Mouse (Mus musculus) ovary, postnatal 14 days (tissue): ENCODE measurements at regions not wholly inside any gene's neighbourhood (a gene's known extent, or its start where the extent isn't known, plus 50 kb on each side); places are given as distances from the start of the nearest gene placed in this dataset.
"Not testable (repeated sequence)": the region's sequence is repeated elsewhere in the genome, so short reads cannot be mapped to it uniquely, and the experiment has no call there.

Experiments used
- DNase-seq: peaks from one replicate; pipeline ENCODE4 v3.0.0; 2022; ENCODE audit warnings: low spot score

DNA sequence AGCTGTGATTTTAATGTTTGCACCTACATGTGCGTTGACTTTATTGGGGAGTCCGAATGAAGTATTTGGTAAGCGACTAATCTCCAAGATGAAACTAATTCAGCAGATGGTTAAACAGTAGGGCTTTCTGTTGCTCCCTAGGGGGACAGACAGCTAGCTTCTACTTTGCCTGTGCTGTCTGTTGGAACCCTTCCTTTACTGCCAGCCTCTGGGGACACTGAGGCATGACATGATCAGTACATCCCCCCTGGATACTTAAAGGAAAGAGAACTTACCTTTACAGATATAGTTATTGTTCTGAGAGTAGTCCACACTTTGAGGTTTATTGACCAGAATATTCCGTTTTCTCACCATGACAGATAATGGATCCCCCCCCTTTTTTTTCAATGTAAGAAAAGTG lies 289.8 kb upstream of the Ift57 start:
- no peak for DNase-seq

DNA sequence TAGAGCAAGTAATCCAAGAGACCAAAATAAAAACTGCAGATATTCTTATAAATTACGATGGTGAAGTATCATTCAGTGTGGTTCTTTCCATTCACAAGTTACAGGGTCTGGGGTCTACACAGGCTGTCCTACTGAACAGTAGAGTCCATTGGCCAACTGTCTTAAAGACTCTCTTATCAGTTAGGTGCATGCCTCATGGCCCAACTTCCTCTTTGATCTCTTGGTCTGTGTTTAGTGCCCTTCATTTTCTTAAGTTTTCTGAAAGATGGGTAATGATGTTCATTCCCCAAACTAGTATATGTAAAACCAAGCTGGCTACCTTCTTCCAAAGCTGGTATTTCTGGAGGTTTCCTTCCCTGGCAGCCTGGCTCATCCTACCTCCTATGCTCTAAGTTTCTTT lies 268.7 kb upstream of the Ift57 start:
- DNase-seq, result no peak

DNA sequence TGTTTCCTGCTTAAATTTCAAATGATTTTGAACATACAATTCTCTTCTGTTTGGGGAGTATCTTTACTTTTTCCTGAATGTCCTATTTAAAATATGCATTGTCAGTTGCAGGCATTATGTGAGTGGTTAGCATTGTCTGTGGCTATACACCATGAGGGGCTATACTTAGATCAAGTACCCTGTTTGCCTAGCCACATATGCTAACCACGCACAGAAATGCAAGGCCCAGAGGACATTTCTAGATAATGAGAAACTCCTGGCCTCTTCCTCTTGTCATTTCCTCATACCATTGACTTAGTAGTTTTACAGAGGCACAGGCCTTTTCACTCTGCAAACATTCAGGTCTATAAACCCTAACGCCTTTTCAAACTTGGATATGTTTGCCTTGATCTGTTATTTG lies 267.1 kb upstream of the Ift57 start:
- DNase-seq, result no peak

- DNase-seq, result no peak
Measured at GRCm38 (mm10) chr16:49441225-49441624, 257.8 kb upstream of the Ift57 start.

GRCm38 (mm10) chr16:49447356-49447755 lies 251.7 kb upstream of the Ift57 start:
- DNase-seq, result not testable (repeated sequence)

DNA sequence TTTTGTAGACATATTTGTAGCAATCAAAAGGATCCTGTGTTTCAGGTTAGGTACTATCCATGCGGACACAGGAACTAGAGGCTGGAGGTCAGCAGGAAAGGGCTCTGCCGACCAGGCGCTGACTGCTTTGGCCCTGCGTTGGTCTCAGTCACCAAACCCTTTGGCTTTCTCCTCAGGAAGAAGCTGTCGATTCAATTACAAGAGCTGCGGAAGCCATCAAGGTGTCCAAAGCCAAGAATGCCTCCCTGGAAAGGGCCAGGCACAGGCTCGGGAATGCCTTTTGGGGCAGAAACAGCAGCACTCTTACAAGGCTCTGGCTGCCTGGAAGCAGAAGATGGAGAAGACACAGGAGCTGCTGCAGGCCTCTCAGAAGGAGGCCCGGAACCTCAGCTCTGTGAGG lies 205.2 kb upstream of the Ift57 start:
- no peak for DNase-seq

GRCm38 (mm10) chr16:49497521-49498010 lies 201.5 kb upstream of the Ift57 start:
- DNase-seq, result no peak

DNA sequence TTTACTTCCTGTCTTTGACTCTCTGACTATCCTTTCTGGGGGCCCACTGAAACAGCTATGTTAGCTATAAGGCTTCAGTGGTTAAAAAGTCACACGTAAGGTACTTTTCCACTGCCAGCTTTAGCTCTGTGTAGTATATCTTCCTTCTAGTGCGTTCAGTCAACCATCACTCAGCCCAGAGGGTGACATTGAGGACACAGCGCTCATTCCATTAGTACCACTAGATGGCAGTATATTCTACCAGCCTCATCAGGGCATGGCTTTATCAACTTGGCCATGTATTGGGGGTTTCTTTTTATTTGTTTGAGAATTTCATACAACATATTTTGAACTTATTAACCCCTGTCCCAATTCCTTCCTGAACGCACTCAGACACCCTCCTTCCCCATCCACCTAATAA lies 198.2 kb upstream of the Ift57 start:
- DNase-seq, result peak; percentile 5

DNA sequence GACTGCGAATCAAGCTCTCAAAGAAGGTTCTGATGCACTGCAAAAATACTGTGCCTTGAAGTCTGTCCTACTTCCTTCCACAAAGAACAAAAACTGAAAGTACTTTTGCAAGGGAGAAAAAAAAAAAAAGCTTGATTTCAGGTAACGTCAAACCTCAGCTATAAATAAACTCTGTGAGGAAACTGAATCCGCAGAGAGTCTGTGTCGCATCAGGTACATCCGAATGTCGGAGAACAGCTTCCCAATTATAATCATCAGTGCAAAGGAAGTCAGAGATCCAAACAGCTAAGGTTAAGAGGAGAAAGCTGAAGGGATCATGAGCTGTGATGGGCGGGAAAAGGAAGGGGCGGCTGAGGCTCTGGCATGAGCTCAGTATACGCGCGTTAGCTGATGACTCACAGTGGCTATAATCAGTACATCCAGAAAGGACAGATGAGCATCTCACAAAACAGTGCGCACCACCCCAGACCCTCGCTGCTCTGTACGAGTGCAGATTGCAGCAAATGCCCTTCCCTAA lies 195.1 kb upstream of the Ift57 start:
- no peak for DNase-seq

- no peak for DNase-seq
Measured at GRCm38 (mm10) chr16:49504669-49505068, 194.4 kb upstream of the Ift57 start.

DNA sequence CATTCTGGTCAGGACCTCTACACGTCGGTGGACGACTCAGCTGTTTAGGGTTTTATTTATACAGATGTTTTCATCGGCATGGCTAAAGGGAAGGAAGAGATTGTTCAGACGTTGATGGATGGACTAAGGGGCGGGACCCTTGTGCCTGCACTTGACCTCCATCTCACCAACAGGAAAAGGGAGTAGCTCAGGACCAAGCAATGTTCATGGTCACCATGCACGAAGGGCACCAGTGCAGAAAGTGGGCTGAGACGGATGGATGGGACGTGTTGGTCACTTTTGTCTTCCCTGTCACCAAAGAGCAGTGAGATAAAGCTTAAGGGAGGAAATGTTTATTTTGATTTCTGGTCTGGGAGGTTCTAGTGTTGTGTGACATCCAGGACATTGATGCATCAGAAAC lies 193.8 kb upstream of the Ift57 start:
- DNase-seq, result no peak

DNA sequence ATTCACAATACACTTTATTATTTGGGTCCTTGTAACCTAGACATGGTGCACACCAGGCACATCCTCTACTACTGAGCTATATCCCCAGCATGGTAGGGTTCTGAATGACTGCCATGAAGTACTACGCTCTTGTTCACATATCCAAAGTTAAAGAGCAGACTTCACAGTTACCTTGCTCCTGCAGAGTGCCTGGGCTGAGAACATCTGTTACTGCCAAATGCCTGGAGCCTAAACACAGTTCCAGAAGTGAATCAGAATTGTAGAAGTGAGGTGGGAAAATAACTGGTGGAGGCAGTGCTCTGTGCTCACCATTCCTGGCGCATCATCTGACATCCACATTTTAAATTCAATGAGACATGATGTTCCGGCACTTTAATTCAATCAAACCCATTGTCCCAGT lies 180.2 kb upstream of the Ift57 start:
- DNase-seq, result no peak

DNA sequence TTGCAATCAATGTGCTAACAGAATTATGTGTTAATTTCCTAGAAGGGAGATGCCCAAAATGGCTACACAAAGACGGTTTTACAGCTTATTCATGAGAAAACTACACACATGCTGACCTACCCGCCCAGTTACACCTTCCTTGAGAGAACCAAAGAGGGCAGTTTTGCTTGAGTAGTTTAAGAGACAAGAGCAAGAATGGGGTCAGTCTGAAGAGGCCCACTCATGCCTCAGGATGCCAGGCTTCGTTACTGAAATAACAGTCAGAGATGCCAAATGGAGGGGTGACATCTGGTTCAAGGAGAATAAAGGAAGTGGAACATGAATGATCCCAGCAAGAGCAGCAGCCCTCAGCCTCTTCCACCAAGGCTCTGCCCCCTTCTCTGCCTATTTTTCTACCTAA lies 178.6 kb upstream of the Ift57 start:
- no peak for DNase-seq

DNA sequence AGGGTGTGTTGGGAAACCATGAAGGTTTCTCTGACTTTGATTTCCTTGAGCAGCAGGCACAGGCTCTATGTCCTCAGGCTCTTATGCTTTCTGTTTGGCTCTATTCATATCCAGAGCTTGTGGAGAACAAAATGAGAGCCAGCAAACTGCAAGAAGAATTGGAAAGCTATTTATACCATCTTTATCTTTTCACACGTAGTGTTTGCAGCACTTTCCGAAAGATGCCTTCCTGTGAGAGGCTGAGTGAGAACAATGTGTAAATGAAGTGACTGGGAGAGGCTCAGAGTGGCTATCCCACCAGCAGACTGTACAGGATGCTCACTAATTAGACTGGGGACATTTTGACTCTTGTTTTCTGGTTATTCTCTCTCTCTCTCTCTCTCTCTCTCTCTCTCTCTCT lies 177.3 kb upstream of the Ift57 start:
- DNase-seq, result no peak

DNA sequence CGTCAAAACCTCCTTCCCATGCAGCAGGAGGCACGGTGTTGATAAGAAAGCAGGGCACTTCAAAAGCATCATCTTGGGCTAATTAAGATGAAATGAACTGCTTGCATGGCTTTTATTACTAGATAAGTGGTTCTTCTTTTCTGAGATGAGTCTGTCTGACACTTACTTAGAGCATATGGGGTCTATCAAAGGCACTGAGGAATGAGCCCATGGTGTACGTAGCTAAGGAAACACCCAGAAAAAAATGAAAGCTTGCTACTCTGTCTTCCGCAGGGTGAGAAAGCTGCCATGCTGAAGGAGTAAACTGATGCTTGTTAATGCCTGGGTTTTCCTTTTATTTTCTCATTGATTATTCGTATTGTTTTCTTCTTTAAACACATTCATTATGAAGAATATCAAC lies 176.5 kb upstream of the Ift57 start:
- no peak for DNase-seq

DNA sequence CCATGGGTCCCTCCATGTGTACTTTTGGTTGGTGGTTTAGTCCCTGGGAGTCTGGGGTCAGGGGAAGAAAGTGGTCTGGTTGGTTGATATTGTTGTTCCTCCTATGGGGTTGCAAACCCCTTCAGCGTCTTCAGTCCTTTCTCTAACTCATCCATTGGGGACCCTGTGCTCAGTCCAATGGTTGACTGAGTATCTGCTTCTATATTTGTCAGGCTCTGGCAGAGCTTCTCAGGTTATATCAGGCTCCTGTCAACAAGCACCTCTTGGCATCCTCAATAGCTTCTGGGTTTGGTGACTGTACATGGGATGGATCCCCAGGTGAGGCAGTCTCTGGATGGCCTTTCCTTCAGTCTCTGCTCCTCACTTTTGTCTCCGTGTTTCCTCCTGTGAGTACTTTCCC lies 170.4 kb upstream of the Ift57 start:
- not testable (repeated sequence) for DNase-seq

- no peak for DNase-seq
Measured at GRCm38 (mm10) chr16:49529060-49529459, 170.0 kb upstream of the Ift57 start.

- DNase-seq, result no peak
Measured at GRCm38 (mm10) chr16:49530051-49530450, 169.0 kb upstream of the Ift57 start.

DNA sequence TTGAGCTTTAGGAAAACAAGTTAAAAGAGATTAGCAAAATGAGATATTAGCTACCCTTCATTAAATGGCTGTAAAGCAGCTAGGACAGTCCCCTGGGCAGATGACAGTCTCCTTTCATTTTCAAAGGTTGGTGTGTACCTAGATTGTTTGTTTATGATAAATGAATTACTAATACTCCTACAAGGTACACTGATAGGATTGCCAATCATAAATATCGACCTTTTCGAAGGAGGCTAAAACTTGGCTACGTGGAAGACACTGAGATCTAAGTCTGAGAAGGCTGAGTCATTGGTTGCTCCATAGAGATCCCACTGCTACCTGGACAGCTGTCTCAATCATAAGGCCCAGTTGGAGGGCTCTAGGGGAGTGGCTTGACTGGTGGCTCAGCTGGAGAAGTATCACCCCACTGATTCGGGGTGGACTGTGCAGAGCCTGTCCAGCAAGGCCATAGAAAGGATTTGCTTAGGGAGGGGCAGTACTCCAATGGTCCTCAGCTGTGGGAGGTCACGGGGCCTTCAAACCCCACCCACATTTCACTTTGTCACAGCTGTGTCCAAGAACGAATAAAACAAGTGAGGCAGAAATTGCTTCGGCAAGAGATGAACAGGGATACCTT lies 166.9 kb upstream of the Ift57 start:
- no peak for DNase-seq

- DNase-seq, result no peak
Measured at GRCm38 (mm10) chr16:49533498-49533998, 165.5 kb upstream of the Ift57 start.

- DNase-seq, result no peak
Measured at GRCm38 (mm10) chr16:49550231-49550630, 148.8 kb upstream of the Ift57 start.

DNA sequence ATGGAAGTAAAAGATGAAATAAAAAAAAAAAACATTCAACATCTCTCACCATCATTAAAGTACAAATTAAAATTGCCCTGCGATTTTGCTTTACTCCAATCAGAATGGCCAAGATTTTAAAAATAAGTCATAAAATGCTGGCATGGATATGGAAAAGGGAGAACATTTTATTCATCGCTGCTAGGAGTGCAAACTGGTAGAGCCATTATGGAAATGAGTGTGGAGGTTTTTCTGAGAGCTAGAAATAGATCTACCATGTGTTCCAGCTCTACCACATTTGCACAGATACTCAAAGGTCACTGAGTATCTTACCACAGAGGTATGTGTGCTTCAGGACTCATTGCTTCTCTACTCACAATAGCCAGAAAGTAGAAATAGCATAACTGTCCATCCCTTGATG lies 129.0 kb upstream of the Ift57 start:
- no peak for DNase-seq

GRCm38 (mm10) chr16:49572485-49573170 lies 126.4 kb upstream of the Ift57 start:
- DNase-seq, result no peak

DNA sequence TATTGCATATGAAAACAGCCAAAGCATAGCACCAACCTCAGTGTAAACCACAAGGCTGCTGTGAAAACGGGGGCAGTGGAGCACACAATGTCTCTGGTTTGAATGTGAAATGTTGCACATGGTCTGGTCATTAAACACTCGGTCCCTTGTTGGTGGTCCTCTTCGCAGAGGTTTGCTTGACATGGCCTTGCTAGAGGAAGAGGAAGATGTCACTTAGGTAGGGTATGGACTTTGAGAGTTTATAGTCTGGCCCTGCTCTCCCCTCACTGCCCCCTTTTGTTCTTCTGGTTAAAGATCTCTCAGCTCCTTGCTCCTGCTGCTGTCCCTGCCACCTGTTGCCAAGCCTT lies 125.9 kb upstream of the Ift57 start:
- DNase-seq, result no peak
